7 mouse cellular contexts compared by ENCODE assay signal in genomic region chr6:136803739-136804633, GRCm38 (mm10). TPM values are rescaled to one million over a fixed set of nuclear protein-coding genes. Genes with fewer than 3 reads are reported as not detected.
DNase-seq lines count a peak whose midpoint lies in the region; ATAC-seq and TF ChIP-seq lines count a peak whose summit lies in the region.

Gene Hist4h4, minus strand, starts transcription at chr6:136804415.

- peak within 1 kb of the TSS; percentile 100 for H3K27ac ChIP-seq in embryonic facial prominence, embryonic 12.5 days
- H3K27ac ChIP-seq in kidney, adult 2 months (ENCODE audit: insufficient read depth, low read depth, low read length): peak within 1 kb of the TSS; percentile 99
- peak within 1 kb of the TSS; percentile 100 for H3K27ac ChIP-seq in limb, embryonic 13.5 days
- H3K27ac ChIP-seq in midbrain, embryonic 16.5 days (ENCODE audit: low read length): peak within 1 kb of the TSS; percentile 100

- peak; percentile 93 for TF ChIP-seq POLR2A in kidney, adult 2 months (IDR thresholded peaks at IDR 0.05; ENCODE audit: low read depth, low read length)

- DNase-seq in adrenal gland, postnatal 25 days: peak; percentile 92
- peak; percentile 97 to 100 for DNase-seq in heart, adult 18-20 months
- DNase-seq in kidney, adult 2 months: peak; percentile 97
- DNase-seq in spleen, postnatal 10 days (ENCODE audit: low spot score in 2 of 2): peak; percentile 96 to 99

- H3K9me3 ChIP-seq in embryonic facial prominence, embryonic 12.5 days: no peaks in the 10 kb centered on the region
- H3K9me3 ChIP-seq in limb, embryonic 13.5 days: no peaks in the 10 kb centered on the region
- no peaks in the 10 kb centered on the region for H3K9me3 ChIP-seq in midbrain, embryonic 16.5 days (replicated peaks; ENCODE audit: control insufficient read depth, low read length, poor library complexity, severe bottlenecking)

- no peak for TF ChIP-seq CTCF in kidney, adult 2 months (conservative IDR thresholded peaks at IDR 0.05; ENCODE audit: insufficient read depth, insufficient read length, low read depth, low read length)

- H3K4me1 ChIP-seq in embryonic facial prominence, embryonic 12.5 days: 0 out of 2 replicates have a peak, but pooled peaks cover 13% of the 10 kb centered on the region
- peaks cover 5% of the 10 kb centered on the region; the same call in 1 of the 2 replicates for H3K4me1 ChIP-seq in kidney, adult 2 months (ENCODE audit: control insufficient read depth, insufficient read depth, low read length)
- peaks cover 28% of the 10 kb centered on the region for H3K4me1 ChIP-seq in limb, embryonic 13.5 days
- H3K4me1 ChIP-seq in midbrain, embryonic 16.5 days (ENCODE audit: control insufficient read depth, insufficient read depth, low read length): peaks cover 16% of the 10 kb centered on the region

- no peaks in the 10 kb centered on the region for H3K27me3 ChIP-seq in embryonic facial prominence, embryonic 12.5 days
- no peaks in the 10 kb centered on the region for H3K27me3 ChIP-seq in kidney, adult 2 months (replicated peaks; ENCODE audit: control insufficient read depth, insufficient read depth, low read length)
- no peaks in the 10 kb centered on the region for H3K27me3 ChIP-seq in limb, embryonic 13.5 days
- H3K27me3 ChIP-seq in midbrain, embryonic 16.5 days (ENCODE audit: control insufficient read depth, insufficient read depth, low read depth, low read length): no peaks in the 10 kb centered on the region

- no peaks in the 10 kb centered on the region for H3K36me3 ChIP-seq in embryonic facial prominence, embryonic 12.5 days
- no peaks in the 10 kb centered on the region for H3K36me3 ChIP-seq in kidney, adult 2 months (ENCODE audit: control insufficient read depth, insufficient read depth, low read length)
- H3K36me3 ChIP-seq in limb, embryonic 13.5 days: no peaks in the 10 kb centered on the region
- H3K36me3 ChIP-seq in midbrain, embryonic 16.5 days (ENCODE audit: control insufficient read depth, insufficient read depth, low read length): no peaks in the 10 kb centered on the region

- peak within 1 kb of the TSS; percentile 92 for H3K9ac ChIP-seq in embryonic facial prominence, embryonic 12.5 days
- H3K9ac ChIP-seq in limb, embryonic 13.5 days: peak within 1 kb of the TSS; percentile 98
- H3K9ac ChIP-seq in midbrain, embryonic 16.5 days (ENCODE audit: low read depth, low read length): peak within 1 kb of the TSS; percentile 98

- peak within 1 kb of the TSS; percentile 79 for H3K4me2 ChIP-seq in embryonic facial prominence, embryonic 12.5 days (replicated peaks)
- peak within 1 kb of the TSS; percentile 75 for H3K4me2 ChIP-seq in limb, embryonic 13.5 days (replicated peaks)
- peak within 1 kb of the TSS; percentile 69 for H3K4me2 ChIP-seq in midbrain, embryonic 16.5 days (ENCODE audit: low read length)

- peak within 1 kb of the TSS; percentile 66 for H3K4me3 ChIP-seq in embryonic facial prominence, embryonic 12.5 days
- peak within 1 kb of the TSS; percentile 69 for H3K4me3 ChIP-seq in kidney, adult 2 months (ENCODE audit: insufficient read depth, low read depth, low read length)
- peak within 1 kb of the TSS; percentile 74 for H3K4me3 ChIP-seq in limb, embryonic 13.5 days
- peak within 1 kb of the TSS; percentile 82 for H3K4me3 ChIP-seq in midbrain, embryonic 16.5 days (ENCODE audit: low read depth, low read length)

- under 1% methylated on average over 50 of the region's 50 CpGs for WGBS in embryonic facial prominence, embryonic 12.5 days
- under 1% methylated on average over 50 of the region's 50 CpGs for WGBS in kidney, adult 2 months
- WGBS in limb, embryonic 13.5 days: under 1% methylated on average over 50 of the region's 50 CpGs
- under 1% methylated on average over 50 of the region's 50 CpGs for WGBS in midbrain, embryonic 16.5 days

- ATAC-seq in embryonic facial prominence, embryonic 12.5 days (ENCODE audit: insufficient number of reproducible peaks, insufficient read depth, low FRiP score, low TSS enrichment): peak; percentile 69
- ATAC-seq in limb, embryonic 13.5 days (ENCODE audit: low FRiP score, low read depth): peak; percentile 76
- ATAC-seq in midbrain, embryonic 16.5 days: peak; percentile 78

RNA-seq across cellular contexts. Expression of gene Hist4h4, which starts in this region (rescaled TPM):
- 13.6 and 16.1 TPM in 2 replicates for total RNA-seq in adrenal gland, postnatal 25 days (2021)
- 0.65 and 0.88 TPM in 2 replicates for polyA plus RNA-seq in embryonic facial prominence, embryonic 12.5 days (2016; fragmentation: Nextera tagmentation; extraction: Ambion mirVana)
- total RNA-seq in heart, adult 18-20 months (2021): 1 to 10 TPM; 4.5 to 5.7 TPM
- polyA plus RNA-seq in kidney, adult 2 months (2012; rRNA removed): 0.74 and 1.1 TPM in 2 replicates
- polyA plus RNA-seq in limb, embryonic 13.5 days (2015; fragmentation: Nextera tagmentation; extraction: Ambion mirVana): 0.74 and 0.84 TPM in 2 replicates
- polyA plus RNA-seq in midbrain, embryonic 16.5 days (2015; fragmentation: Nextera tagmentation; extraction: Ambion mirVana): 0.68 and 0.70 TPM in 2 replicates

Comparison
In these comparisons a context has a peak if more than half of its experiments do, and no peak if none do; other contexts are left out.
1. Peak in every context shown above with its lines: DNase-seq, ATAC-seq, H3K4me3 ChIP-seq and H3K27ac ChIP-seq.
2. Peak in ATAC-seq, H3K4me3 ChIP-seq, H3K27ac ChIP-seq, H3K9ac ChIP-seq and H3K4me2 ChIP-seq in embryonic facial prominence, embryonic 12.5 days; RNA of the gene not detected or under 1 TPM.
3. Peak in ATAC-seq, H3K4me3 ChIP-seq, H3K27ac ChIP-seq, H3K9ac ChIP-seq and H3K4me2 ChIP-seq in limb, embryonic 13.5 days; RNA of the gene not detected or under 1 TPM.
4. Peak in ATAC-seq, H3K4me3 ChIP-seq, H3K27ac ChIP-seq, H3K9ac ChIP-seq and H3K4me2 ChIP-seq in midbrain, embryonic 16.5 days; RNA of the gene not detected or under 1 TPM.